In genomic region chr15:86508406-86509176, GRCm38 (mm10) we compare ENCODE assay signal across 18 mouse cellular contexts.
A peak's percentile ranks its signal among the peaks of the same experiment; 100 is the strongest.
DNase-seq lines count a peak whose midpoint lies in the region; ATAC-seq lines count a peak whose summit lies in the region.
"Had no signal": no experiment of that assay in that cellular context is flagged by ENCODE, and none has a peak within 500 bp of the region (broad histone marks: within the 10 kb centered on the region; RNA-seq: fewer than 3 reads in every experiment).

No protein-coding gene starts in this region.

- 67% methylated on average over 7 of the region's 7 CpGs for WGBS in hindbrain, embryonic 10.5 days
- WGBS in hindbrain, embryonic 11.5 days = 71% methylated on average over 7 of the region's 7 CpGs
- WGBS in midbrain, embryonic 13.5 days = 67% methylated on average over 7 of the region's 7 CpGs

- H3K27ac ChIP-seq in hindbrain, embryonic 10.5 days = no peak overlapping the region
- no peak overlapping the region for H3K27ac ChIP-seq in hindbrain, embryonic 11.5 days (ENCODE audit: low read depth, low read length)
- H3K27ac ChIP-seq in midbrain, embryonic 13.5 days = no peak overlapping the region
- H3K27ac ChIP-seq: heart, adult 2 months; kidney, postnatal 0 days had no signal

- H3K4me3 ChIP-seq in hindbrain, embryonic 10.5 days = no peak overlapping the region
- H3K4me3 ChIP-seq in hindbrain, embryonic 11.5 days (ENCODE audit: low read depth, low read length) = no peak overlapping the region
- H3K4me3 ChIP-seq in midbrain, embryonic 13.5 days (replicated peaks) = no peak overlapping the region
- H3K4me3 ChIP-seq: erythroblast, embryonic 14.5 days; heart, adult 2 months; myocyte had no signal

- no peak overlapping the region for H3K4me2 ChIP-seq in hindbrain, embryonic 11.5 days (replicated peaks; ENCODE audit: low read depth, low read length)
- H3K4me2 ChIP-seq in midbrain, embryonic 13.5 days (replicated peaks) = no peak overlapping the region
- H3K4me2 ChIP-seq: liver, embryonic 11.5 days; lung, embryonic 14.5 days had no signal

- no peak for ATAC-seq in hindbrain, embryonic 11.5 days (ENCODE audit: low FRiP score)
- 0 out of 2 replicates have a peak, but pooled peaks have one; percentile 35 for ATAC-seq in midbrain, embryonic 13.5 days
- no peak for ATAC-seq in cerebellum, adult (ENCODE audit: insufficient number of reproducible peaks, low FRiP score, low TSS enrichment)

- no peaks in the 10 kb centered on the region for H3K36me3 ChIP-seq in hindbrain, embryonic 10.5 days
- no peaks in the 10 kb centered on the region for H3K36me3 ChIP-seq in hindbrain, embryonic 11.5 days (ENCODE audit: control insufficient read depth, insufficient read depth, low read length)
- no peaks in the 10 kb centered on the region for H3K36me3 ChIP-seq in midbrain, embryonic 13.5 days
- H3K36me3 ChIP-seq: G1E had no signal

- H3K27me3 ChIP-seq in hindbrain, embryonic 10.5 days (ENCODE audit: insufficient read depth, poor library complexity, severe bottlenecking) = no peaks in the 10 kb centered on the region
- H3K27me3 ChIP-seq in hindbrain, embryonic 11.5 days (ENCODE audit: control insufficient read depth, insufficient read depth, low read length) = no peaks in the 10 kb centered on the region
- no peaks in the 10 kb centered on the region for H3K27me3 ChIP-seq in midbrain, embryonic 13.5 days

- H3K9me3 ChIP-seq in hindbrain, embryonic 10.5 days = no peaks in the 10 kb centered on the region
- H3K9me3 ChIP-seq in hindbrain, embryonic 11.5 days (ENCODE audit: control insufficient read depth, low read length) = no peaks in the 10 kb centered on the region
- no peaks in the 10 kb centered on the region for H3K9me3 ChIP-seq in midbrain, embryonic 13.5 days

- peak; percentile 3 for DNase-seq in hindbrain, embryonic 10.5 days (ENCODE audit: low spot score)
- no peak for DNase-seq in hindbrain, embryonic 11.5 days (ENCODE audit: low spot score)
- DNase-seq in urinary bladder, postnatal 4 days (ENCODE audit: low spot score in 2 of 2) = peak; percentile 16 to 36
- no peak for DNase-seq in urinary bladder, adult 2 months (ENCODE audit: low spot score)
- peak; percentile 23 for DNase-seq in telencephalon, adult 2 months (ENCODE audit: low read depth, low spot score)
- DNase-seq in gastrocnemius, adult 18-20 months (ENCODE audit: low spot score) = no peak
- DNase-seq: adrenal gland, postnatal 10 days; cerebellum, adult 9-10 months; lung, embryonic 14.5 days; right cerebral cortex, postnatal 25 days had no signal

- peaks cover 23% of the 10 kb centered on the region for H3K4me1 ChIP-seq in hindbrain, embryonic 10.5 days (replicated peaks)
- H3K4me1 ChIP-seq in hindbrain, embryonic 11.5 days (replicated peaks; ENCODE audit: control insufficient read depth, insufficient read depth, low read length) = 0 out of 2 replicates have a peak, but pooled peaks cover 3% of the 10 kb centered on the region
- peaks cover 23% of the 10 kb centered on the region for H3K4me1 ChIP-seq in midbrain, embryonic 13.5 days (replicated peaks)

- H3K9ac ChIP-seq in hindbrain, embryonic 11.5 days (ENCODE audit: low read depth, low read length) = no peak overlapping the region
- no peak overlapping the region for H3K9ac ChIP-seq in midbrain, embryonic 13.5 days (replicated peaks)
- H3K9ac ChIP-seq: lung, embryonic 14.5 days had no signal

Comparison
In these comparisons a context has a peak if more than half of its experiments do, and no peak if none do; other contexts are left out.
1. DNase-seq: peak in hindbrain, embryonic 10.5 days (single experiment), urinary bladder, postnatal 4 days (2 of 2) and telencephalon, adult 2 months (single experiment); none in hindbrain, embryonic 11.5 days (single experiment), urinary bladder, adult 2 months (single experiment) and gastrocnemius, adult 18-20 months (single experiment).